Mouse (Mus musculus): ENCODE measurements around the gene Exoc4. TPM values are rescaled to one million over a fixed set of nuclear protein-coding genes. Genes with fewer than 3 reads are reported as not detected.

Gene Exoc4
- total RNA-seq, 2 experiments from 2014 or later, result 43.5 to 45.0 TPM

GRCm38 (mm10) chr6:33866901-33867580 is 618.2 kb downstream of the Exoc4 start:
- no peak for DNase-seq (ENCODE audit: low spot score)

- no peak for DNase-seq (ENCODE audit: low spot score)
Measured at GRCm38 (mm10) chr6:33869251-33869650, 620.4 kb downstream of the Exoc4 start.

GRCm38 (mm10) chr6:33870468-33871142 is 621.7 kb downstream of the Exoc4 start:
- DNase-seq (ENCODE audit: low spot score), result no peak

- DNase-seq (ENCODE audit: low spot score), result no peak
Measured at GRCm38 (mm10) chr6:33871286-33871685, 622.4 kb downstream of the Exoc4 start.

- DNase-seq (ENCODE audit: low spot score), result no peak
Measured at GRCm38 (mm10) chr6:33872192-33872591, 623.3 kb downstream of the Exoc4 start.

- no peak for DNase-seq (ENCODE audit: low spot score)
Measured at GRCm38 (mm10) chr6:33873000-33873399, 624.1 kb downstream of the Exoc4 start.

- no peak for DNase-seq (ENCODE audit: low spot score)
Measured at GRCm38 (mm10) chr6:33874291-33875014, 625.6 kb downstream of the Exoc4 start.

GRCm38 (mm10) chr6:33884141-33884683 is 635.3 kb downstream of the Exoc4 start:
- DNase-seq (ENCODE audit: low spot score), result no peak

GRCm38 (mm10) chr6:33886941-33887340 is 638.1 kb downstream of the Exoc4 start:
- no peak for DNase-seq (ENCODE audit: low spot score)

GRCm38 (mm10) chr6:33890926-33891325 is 642.0 kb downstream of the Exoc4 start:
- no peak for DNase-seq (ENCODE audit: low spot score)

GRCm38 (mm10) chr6:33892142-33892541 is 643.3 kb downstream of the Exoc4 start:
- DNase-seq (ENCODE audit: low spot score), result no peak

- DNase-seq (ENCODE audit: low spot score), result no peak
Measured at GRCm38 (mm10) chr6:33899973-33900372, 651.1 kb downstream of the Exoc4 start.

- no peak for DNase-seq (ENCODE audit: low spot score)
Measured at GRCm38 (mm10) chr6:33900615-33901014, 651.7 kb downstream of the Exoc4 start.

- DNase-seq (ENCODE audit: low spot score), result no peak
Measured at GRCm38 (mm10) chr6:33905099-33905498, 656.2 kb downstream of the Exoc4 start.

- DNase-seq (ENCODE audit: low spot score), result no peak
Measured at GRCm38 (mm10) chr6:33910671-33911070, 661.8 kb downstream of the Exoc4 start.

- no peak for DNase-seq (ENCODE audit: low spot score)
Measured at GRCm38 (mm10) chr6:33913072-33913471, 664.2 kb downstream of the Exoc4 start.

- DNase-seq (ENCODE audit: low spot score), result no peak
Measured at GRCm38 (mm10) chr6:33913486-33913885, 664.6 kb downstream of the Exoc4 start.

GRCm38 (mm10) chr6:33913964-33914363 is 665.1 kb downstream of the Exoc4 start:
- no peak for DNase-seq (ENCODE audit: low spot score)

- no peak for DNase-seq (ENCODE audit: low spot score)
Measured at GRCm38 (mm10) chr6:33923571-33923970, 674.7 kb downstream of the Exoc4 start.

GRCm38 (mm10) chr6:33924888-33925287 is 676.0 kb downstream of the Exoc4 start:
- DNase-seq (ENCODE audit: low spot score), result no peak

GRCm38 (mm10) chr6:33929342-33930086 is 680.6 kb downstream of the Exoc4 start:
- DNase-seq (ENCODE audit: low spot score), result peak; percentile 72

Data from gastrocnemius, adult 18-20 months (tissue).